Mouse (Mus musculus): ENCODE results near the gene Stac3. TPM values are rescaled to one million over a fixed set of nuclear protein-coding genes. Genes with fewer than 3 reads are reported as not detected.
A peak's percentile ranks its signal among the peaks of the same experiment; 100 is the strongest.

Stac3 gene
- polyA plus RNA-seq, 1 experiment from 2014 or later: 0.32 TPM

- H3K27ac ChIP-seq (replicated peaks; ENCODE audit: low read depth, low read length): no peak overlapping the region
- H3K36me3 ChIP-seq (ENCODE audit: control insufficient read depth, insufficient read depth, low read length): peaks cover 83% of the 10 kb centered on the region
- H3K4me1 ChIP-seq (ENCODE audit: control insufficient read depth, insufficient read depth, low read length): peaks cover 9% of the 10 kb centered on the region
- no peaks in the 10 kb centered on the region for H3K27me3 ChIP-seq (ENCODE audit: control insufficient read depth, insufficient read depth, low read length)
- no peak overlapping the region for H3K4me3 ChIP-seq (replicated peaks; ENCODE audit: low read depth, low read length)
- no peak for DNase-seq
- H3K9ac ChIP-seq (replicated peaks; ENCODE audit: low read length): no peak overlapping the region
- H3K9me3 ChIP-seq (ENCODE audit: control insufficient read depth, low read length): no peaks in the 10 kb centered on the region
- WGBS: 95% methylated on average over 8 of the region's 8 CpGs
- no peak overlapping the region for H3K4me2 ChIP-seq (ENCODE audit: low read length)
- ATAC-seq (ENCODE audit: low FRiP score, low TSS enrichment): no peak
Measured at GRCm38 (mm10) chr10:127541510-127541909, 40.0 kb downstream of the Stac3 start.

- WGBS: 34% methylated on average over 13 of the region's 13 CpGs
- peaks cover 89% of the 10 kb centered on the region for H3K36me3 ChIP-seq (ENCODE audit: control insufficient read depth, insufficient read depth, low read length)
- peaks cover 4% of the 10 kb centered on the region; the same call in 1 of the 2 replicates for H3K4me1 ChIP-seq (ENCODE audit: control insufficient read depth, insufficient read depth, low read length)
- no peak overlapping the region for H3K4me2 ChIP-seq (ENCODE audit: low read length)
- H3K27me3 ChIP-seq (ENCODE audit: control insufficient read depth, insufficient read depth, low read length): no peaks in the 10 kb centered on the region
- H3K4me3 ChIP-seq (replicated peaks; ENCODE audit: low read depth, low read length): no peak overlapping the region
- DNase-seq: peak; percentile 51
- H3K9ac ChIP-seq (replicated peaks; ENCODE audit: low read length): no peak overlapping the region; the same call in 1 of the 2 replicates
- H3K27ac ChIP-seq (replicated peaks; ENCODE audit: low read depth, low read length): peak overlapping the region; percentile 38
- no peaks in the 10 kb centered on the region for H3K9me3 ChIP-seq (ENCODE audit: control insufficient read depth, low read length)
- ATAC-seq (ENCODE audit: low FRiP score, low TSS enrichment): no peak
Measured at GRCm38 (mm10) chr10:127542084-127542483, 40.6 kb downstream of the Stac3 start.

- H3K4me3 ChIP-seq (replicated peaks; ENCODE audit: low read depth, low read length): no peak overlapping the region
- peaks cover 95% of the 10 kb centered on the region for H3K36me3 ChIP-seq (ENCODE audit: control insufficient read depth, insufficient read depth, low read length)
- DNase-seq (no peak), ATAC-seq (ENCODE audit: low FRiP score, low TSS enrichment) (no peak)
- H3K4me1 ChIP-seq (ENCODE audit: control insufficient read depth, insufficient read depth, low read length): 0 out of 2 replicates have a peak, but pooled peaks cover 1% of the 10 kb centered on the region
- no peaks in the 10 kb centered on the region for H3K9me3 ChIP-seq (ENCODE audit: control insufficient read depth, low read length)
- H3K4me2 ChIP-seq (ENCODE audit: low read length): no peak overlapping the region
- WGBS: 29% methylated on average over 6 of the region's 6 CpGs
- peak overlapping the region; percentile 2; the same call in 1 of the 2 replicates for H3K9ac ChIP-seq (replicated peaks; ENCODE audit: low read length)
- peak overlapping the region; percentile 38 for H3K27ac ChIP-seq (replicated peaks; ENCODE audit: low read depth, low read length)
- H3K27me3 ChIP-seq (ENCODE audit: control insufficient read depth, insufficient read depth, low read length): no peaks in the 10 kb centered on the region
Measured at GRCm38 (mm10) chr10:127542720-127543119, 41.2 kb downstream of the Stac3 start.

GRCm38 (mm10) chr10:127543916-127544315, 42.4 kb downstream of the Stac3 start:
- Histone ChIP-seq H3K4me2 (ENCODE audit: low read length) (no peak overlapping the region), H3K27ac (replicated peaks; ENCODE audit: low read depth, low read length) (no peak overlapping the region), H3K9me3 (ENCODE audit: control insufficient read depth, low read length) (no peaks in the 10 kb centered on the region), H3K4me1 (ENCODE audit: control insufficient read depth, insufficient read depth, low read length) (no peaks in the 10 kb centered on the region), H3K9ac (replicated peaks; ENCODE audit: low read length) (no peak overlapping the region), H3K36me3 (ENCODE audit: control insufficient read depth, insufficient read depth, low read length) (peaks cover 99% of the 10 kb centered on the region), H3K4me3 (replicated peaks; ENCODE audit: low read depth, low read length) (no peak overlapping the region), H3K27me3 (ENCODE audit: control insufficient read depth, insufficient read depth, low read length) (no peaks in the 10 kb centered on the region)
- ATAC-seq (ENCODE audit: low FRiP score, low TSS enrichment) (no peak), DNase-seq (no peak)
- WGBS: 90% methylated on average over 3 of the region's 3 CpGs

DNA sequence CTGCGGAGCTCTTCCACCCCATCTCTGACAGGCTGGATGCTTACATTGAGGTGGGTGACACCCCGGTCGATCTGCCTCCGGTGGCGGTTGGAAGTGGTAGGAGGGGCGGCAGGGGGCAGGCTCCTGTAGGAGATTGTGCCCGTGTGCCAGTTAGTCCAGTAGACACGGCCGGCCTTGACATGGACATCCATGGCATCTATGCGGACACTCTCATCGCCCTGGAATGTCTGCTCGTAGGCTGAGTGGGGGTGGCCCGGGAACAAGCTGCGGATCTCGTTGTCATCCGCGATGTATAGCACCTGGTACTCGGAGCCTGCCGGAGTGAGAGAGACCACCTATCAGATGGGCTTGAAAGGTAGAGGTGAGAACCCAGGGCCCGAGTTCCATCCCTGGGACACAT, 42.9 kb downstream of the Stac3 start:
- Histone ChIP-seq H3K27me3 (ENCODE audit: control insufficient read depth, insufficient read depth, low read length) (no peaks in the 10 kb centered on the region), H3K9ac (replicated peaks; ENCODE audit: low read length) (no peak overlapping the region)
- 96% methylated on average over 20 of the region's 20 CpGs for WGBS

GRCm38 (mm10) chr10:127546505-127546904, 45.0 kb downstream of the Stac3 start:
- H3K4me1 ChIP-seq (ENCODE audit: control insufficient read depth, insufficient read depth, low read length): no peaks in the 10 kb centered on the region
- H3K36me3 ChIP-seq (ENCODE audit: control insufficient read depth, insufficient read depth, low read length): peaks cover 99% of the 10 kb centered on the region
- no peaks in the 10 kb centered on the region for H3K9me3 ChIP-seq (ENCODE audit: control insufficient read depth, low read length)
- no peak overlapping the region for H3K4me2 ChIP-seq (ENCODE audit: low read length)
- 93% methylated on average over 7 of the region's 7 CpGs for WGBS
- H3K9ac ChIP-seq (replicated peaks; ENCODE audit: low read length): no peak overlapping the region
- ATAC-seq (ENCODE audit: low FRiP score, low TSS enrichment) (no peak), DNase-seq (no peak)
- no peak overlapping the region for H3K27ac ChIP-seq (replicated peaks; ENCODE audit: low read depth, low read length)
- no peak overlapping the region for H3K4me3 ChIP-seq (replicated peaks; ENCODE audit: low read depth, low read length)
- no peaks in the 10 kb centered on the region for H3K27me3 ChIP-seq (ENCODE audit: control insufficient read depth, insufficient read depth, low read length)

More for the DNA sequence above, 42.9 kb downstream of the Stac3 start:
- Histone ChIP-seq H3K36me3 (ENCODE audit: control insufficient read depth, insufficient read depth, low read length) (peaks cover 99% of the 10 kb centered on the region), H3K27ac (replicated peaks; ENCODE audit: low read depth, low read length) (no peak overlapping the region), H3K9me3 (ENCODE audit: control insufficient read depth, low read length) (no peaks in the 10 kb centered on the region), H3K4me1 (ENCODE audit: control insufficient read depth, insufficient read depth, low read length) (no peaks in the 10 kb centered on the region), H3K4me2 (ENCODE audit: low read length) (no peak overlapping the region), H3K4me3 (replicated peaks; ENCODE audit: low read depth, low read length) (no peak overlapping the region)
- ATAC-seq (ENCODE audit: low FRiP score, low TSS enrichment) (no peak), DNase-seq (no peak)

DNA sequence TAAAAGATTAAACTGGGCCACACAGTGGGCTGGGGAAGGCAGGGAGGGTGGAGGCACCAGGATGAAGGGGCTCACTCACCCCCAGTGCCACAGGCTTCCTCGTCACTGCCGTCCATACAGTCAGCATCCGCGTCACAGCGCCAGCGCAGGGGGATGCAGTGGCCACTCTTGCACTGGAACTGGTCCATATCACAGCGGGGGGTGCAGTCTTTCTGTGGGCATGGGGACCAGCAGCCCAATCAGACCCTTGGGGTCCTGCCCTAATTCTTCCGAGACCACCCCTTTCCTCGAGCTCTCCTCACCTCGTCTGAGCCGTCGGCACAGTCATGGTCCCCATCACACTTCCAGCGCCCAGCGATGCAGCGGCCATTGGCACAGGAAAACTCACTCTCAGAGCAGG, 46.8 kb downstream of the Stac3 start:
- Histone ChIP-seq H3K36me3 (ENCODE audit: control insufficient read depth, insufficient read depth, low read length) (peaks cover 99% of the 10 kb centered on the region), H3K4me2 (ENCODE audit: low read length) (no peak overlapping the region), H3K9ac (replicated peaks; ENCODE audit: low read length) (no peak overlapping the region), H3K4me3 (replicated peaks; ENCODE audit: low read depth, low read length) (no peak overlapping the region), H3K27ac (replicated peaks; ENCODE audit: low read depth, low read length) (no peak overlapping the region), H3K27me3 (ENCODE audit: control insufficient read depth, insufficient read depth, low read length) (no peaks in the 10 kb centered on the region), H3K9me3 (ENCODE audit: control insufficient read depth, low read length) (no peaks in the 10 kb centered on the region), H3K4me1 (ENCODE audit: control insufficient read depth, insufficient read depth, low read length) (no peaks in the 10 kb centered on the region)
- WGBS: 98% methylated on average over 15 of the region's 15 CpGs
- no peak for DNase-seq
- ATAC-seq (ENCODE audit: low FRiP score, low TSS enrichment): no peak

- Histone ChIP-seq H3K27me3 (ENCODE audit: control insufficient read depth, insufficient read depth, low read length) (no peaks in the 10 kb centered on the region), H3K4me1 (ENCODE audit: control insufficient read depth, insufficient read depth, low read length) (no peaks in the 10 kb centered on the region), H3K9ac (replicated peaks; ENCODE audit: low read length) (no peak overlapping the region), H3K27ac (replicated peaks; ENCODE audit: low read depth, low read length) (no peak overlapping the region), H3K36me3 (ENCODE audit: control insufficient read depth, insufficient read depth, low read length) (peaks cover 100% of the 10 kb centered on the region), H3K4me3 (replicated peaks; ENCODE audit: low read depth, low read length) (no peak overlapping the region), H3K9me3 (ENCODE audit: control insufficient read depth, low read length) (no peaks in the 10 kb centered on the region), H3K4me2 (ENCODE audit: low read length) (no peak overlapping the region)
- 91% methylated on average over 17 of the region's 17 CpGs for WGBS
- no peak for ATAC-seq (ENCODE audit: low FRiP score, low TSS enrichment)
- DNase-seq: no peak
Measured at GRCm38 (mm10) chr10:127549892-127550291, 48.4 kb downstream of the Stac3 start.

- Histone ChIP-seq H3K27ac (replicated peaks; ENCODE audit: low read depth, low read length) (no peak overlapping the region), H3K27me3 (ENCODE audit: control insufficient read depth, insufficient read depth, low read length) (no peaks in the 10 kb centered on the region), H3K36me3 (ENCODE audit: control insufficient read depth, insufficient read depth, low read length) (peaks cover 99% of the 10 kb centered on the region), H3K4me1 (ENCODE audit: control insufficient read depth, insufficient read depth, low read length) (no peaks in the 10 kb centered on the region), H3K9me3 (ENCODE audit: control insufficient read depth, low read length) (no peaks in the 10 kb centered on the region), H3K4me3 (replicated peaks; ENCODE audit: low read depth, low read length) (no peak overlapping the region), H3K9ac (replicated peaks; ENCODE audit: low read length) (no peak overlapping the region), H3K4me2 (ENCODE audit: low read length) (no peak overlapping the region)
- ATAC-seq (ENCODE audit: low FRiP score, low TSS enrichment) (peak; percentile 36; the same call in 1 of the 2 replicates), DNase-seq (peak; percentile 54)
- WGBS: 62% methylated on average over 18 of the region's 18 CpGs
Measured at GRCm38 (mm10) chr10:127555703-127556102, 54.2 kb downstream of the Stac3 start.
